Mouse (Mus musculus): ENCODE measurements around the gene Ntng1.

Ntng1 gene

GRCm38 (mm10) chr3:110054125-110054524, 89.7 kb downstream of the Ntng1 start:
- DNase-seq (ENCODE audit: low read depth): no peak

- no peak for DNase-seq (ENCODE audit: low read depth)
These were observed 95.7 kb downstream of the Ntng1 start for GRCm38 (mm10) chr3:110048152-110048551.

- DNase-seq (ENCODE audit: low read depth): no peak
These were observed 97.1 kb downstream of the Ntng1 start for GRCm38 (mm10) chr3:110046750-110047149.

- no peak for DNase-seq (ENCODE audit: low read depth)
These were observed 99.6 kb downstream of the Ntng1 start for GRCm38 (mm10) chr3:110044209-110044608.

- no peak for DNase-seq (ENCODE audit: low read depth)
These were observed 100.1 kb downstream of the Ntng1 start for GRCm38 (mm10) chr3:110043641-110044187.

- no peak for DNase-seq (ENCODE audit: low read depth)
These were observed 120.8 kb downstream of the Ntng1 start for GRCm38 (mm10) chr3:110022783-110023599.

GRCm38 (mm10) chr3:110010870-110011626, 132.8 kb downstream of the Ntng1 start:
- DNase-seq (ENCODE audit: low read depth): no peak

GRCm38 (mm10) chr3:110010441-110010840, 133.4 kb downstream of the Ntng1 start:
- DNase-seq (ENCODE audit: low read depth): no peak

GRCm38 (mm10) chr3:110000349-110000748, 143.5 kb downstream of the Ntng1 start:
- DNase-seq (ENCODE audit: low read depth): no peak

- DNase-seq (ENCODE audit: low read depth): no peak
These were observed 148.2 kb downstream of the Ntng1 start for GRCm38 (mm10) chr3:109995663-109996024.

GRCm38 (mm10) chr3:109994978-109995662, 148.7 kb downstream of the Ntng1 start:
- no peak for DNase-seq (ENCODE audit: low read depth)

GRCm38 (mm10) chr3:109984086-109984485, 159.7 kb downstream of the Ntng1 start:
- DNase-seq (ENCODE audit: low read depth): no peak

GRCm38 (mm10) chr3:109977614-109978013, 166.2 kb downstream of the Ntng1 start:
- no peak for DNase-seq (ENCODE audit: low read depth)

GRCm38 (mm10) chr3:109975106-109975505, 168.7 kb downstream of the Ntng1 start:
- DNase-seq (ENCODE audit: low read depth): no peak

GRCm38 (mm10) chr3:109971465-109971864, 172.3 kb downstream of the Ntng1 start:
- no peak for DNase-seq (ENCODE audit: low read depth)

- no peak for DNase-seq (ENCODE audit: low read depth)
These were observed 173.6 kb downstream of the Ntng1 start for GRCm38 (mm10) chr3:109970181-109970580.

GRCm38 (mm10) chr3:109962631-109963030, 181.2 kb downstream of the Ntng1 start:
- DNase-seq (ENCODE audit: low read depth): no peak

- DNase-seq (ENCODE audit: low read depth): no peak
These were observed 200.9 kb downstream of the Ntng1 start for GRCm38 (mm10) chr3:109942960-109943359.

GRCm38 (mm10) chr3:109937634-109938033, 206.2 kb downstream of the Ntng1 start:
- DNase-seq (ENCODE audit: low read depth): no peak

- no peak for DNase-seq (ENCODE audit: low read depth)
These were observed 207.5 kb downstream of the Ntng1 start for GRCm38 (mm10) chr3:109936275-109936674.

- no peak for DNase-seq (ENCODE audit: low read depth)
These were observed 211.6 kb downstream of the Ntng1 start for GRCm38 (mm10) chr3:109932261-109932660.

GRCm38 (mm10) chr3:109931021-109931420, 212.8 kb downstream of the Ntng1 start:
- no peak for DNase-seq (ENCODE audit: low read depth)

All from naive thymus-derived CD4-positive, alpha-beta T cell, adult 2 months (primary cell).